Mouse (Mus musculus) neural tube, embryonic 13.5 days (tissue): ENCODE measurements around the gene E2f1. TPM values are rescaled to one million over a fixed set of nuclear protein-coding genes. Genes with fewer than 3 reads are reported as not detected.

ENCODE experiments used
- ATAC-seq: fragments of 200-750 bp; cut with Nextera tagmentation; 2 replicates; pipeline ENCODE4 v1.8.0; 2017; ENCODE audit warnings: low read depth, mild to moderate bottlenecking, moderate TSS enrichment, moderate library complexity
- H3K27ac ChIP-seq: fragments of 300-500 bp; sonication (generic); replicated peaks from 2 replicates; pipeline ENCODE4 v1.5.1; 2015; ENCODE audit warnings: moderate library complexity, mild to moderate bottlenecking, inconsistent platforms
- H3K27me3 ChIP-seq: fragments of 300-500 bp; sonication (generic); 2 replicates; pipeline ENCODE4 v1.6.1; 2015; ENCODE audit warnings: mild to moderate bottlenecking, inconsistent platforms
- H3K36me3 ChIP-seq: fragments of 300-500 bp; sonication (generic); 2 replicates; pipeline ENCODE4 v1.6.1; 2015; ENCODE audit warnings: mild to moderate bottlenecking, inconsistent platforms
- H3K4me1 ChIP-seq: fragments of 300-500 bp; sonication (generic); replicated peaks from 2 replicates; pipeline ENCODE4 v1.6.1; 2015; ENCODE audit warnings: inconsistent platforms
- H3K4me2 ChIP-seq: fragments of 300-500 bp; sonication (generic); 2 replicates; pipeline ENCODE4 v1.6.1; 2015; ENCODE audit warnings: inconsistent platforms, mild to moderate bottlenecking, moderate library complexity
- H3K4me3 ChIP-seq: fragments of 300-500 bp; sonication (generic); 2 replicates; pipeline ENCODE4 v1.5.1; 2015; ENCODE audit warnings: mild to moderate bottlenecking, inconsistent platforms
- H3K9ac ChIP-seq: fragments of 300-500 bp; sonication (generic); 2 replicates; pipeline ENCODE4 v1.6.1; 2015; ENCODE audit warnings: moderate library complexity, mild to moderate bottlenecking, inconsistent platforms
- H3K9me3 ChIP-seq: fragments of 300-500 bp; sonication (generic); 2 replicates; pipeline ENCODE4 v1.6.1; 2016; ENCODE audit warnings: inconsistent platforms
- whole genome bisulfite sequencing: fragments of 180-500 bp; shearing (Covaris S2); methylation state at CpG from one replicate; pipeline ENCODE4 v1.1.7; 2015; 5-methylcytosine and 5-hydroxymethylcytosine counted together
- polyA plus RNA-seq: library from polyadenylated mRNA; unstranded; fragments of >200 nt; fragmentation: Nextera tagmentation; extraction: Ambion mirVana; gene quantifications from 2 replicates; pipeline ENCODE4 v1.2.1, GENCODE M21; 2015

The E2f1 gene
- polyA plus RNA-seq, 1 experiment from 2014 or later = 6.3 TPM

DNA sequence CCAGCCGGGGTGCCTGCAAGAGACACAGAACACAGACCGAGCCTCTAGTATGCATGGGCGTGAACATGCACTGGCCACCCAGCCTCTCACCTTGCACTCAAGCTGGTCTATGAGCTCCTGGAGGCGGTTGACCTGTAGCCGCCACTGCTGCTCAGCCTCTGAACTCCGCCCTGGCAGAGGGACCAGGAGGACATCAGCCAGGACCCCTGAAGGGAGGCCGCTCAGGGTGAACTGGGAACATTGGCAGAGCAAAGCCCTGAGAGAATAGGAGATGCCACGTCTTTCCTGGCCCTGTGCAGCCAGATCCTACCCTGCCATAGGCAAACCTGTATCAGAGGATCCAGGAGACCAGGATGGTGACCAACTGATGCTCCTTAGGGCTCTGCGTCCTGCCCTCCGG is 23.0 kb downstream of the E2f1 start, which contains the start of gene 1700003F12Rik:
Gene 1700003F12Rik, plus strand, starts transcription at position 375 of the 400 bp plus-strand sequence.
- Histone ChIP-seq H3K4me2 (no peak within 1 kb of the TSS), H3K4me1 (peaks cover 19% of the 10 kb centered on the region), H3K27me3 (peaks cover 21% of the 10 kb centered on the region), H3K36me3 (0 out of 2 replicates have a peak, but pooled peaks cover under 1% of the 10 kb centered on the region), H3K9ac (no peak within 1 kb of the TSS), H3K27ac (no peak within 1 kb of the TSS), H3K9me3 (no peaks in the 10 kb centered on the region), H3K4me3 (no peak within 1 kb of the TSS)
- no peak for ATAC-seq
- 92% methylated on average over 10 of the region's 10 CpGs for WGBS

DNA sequence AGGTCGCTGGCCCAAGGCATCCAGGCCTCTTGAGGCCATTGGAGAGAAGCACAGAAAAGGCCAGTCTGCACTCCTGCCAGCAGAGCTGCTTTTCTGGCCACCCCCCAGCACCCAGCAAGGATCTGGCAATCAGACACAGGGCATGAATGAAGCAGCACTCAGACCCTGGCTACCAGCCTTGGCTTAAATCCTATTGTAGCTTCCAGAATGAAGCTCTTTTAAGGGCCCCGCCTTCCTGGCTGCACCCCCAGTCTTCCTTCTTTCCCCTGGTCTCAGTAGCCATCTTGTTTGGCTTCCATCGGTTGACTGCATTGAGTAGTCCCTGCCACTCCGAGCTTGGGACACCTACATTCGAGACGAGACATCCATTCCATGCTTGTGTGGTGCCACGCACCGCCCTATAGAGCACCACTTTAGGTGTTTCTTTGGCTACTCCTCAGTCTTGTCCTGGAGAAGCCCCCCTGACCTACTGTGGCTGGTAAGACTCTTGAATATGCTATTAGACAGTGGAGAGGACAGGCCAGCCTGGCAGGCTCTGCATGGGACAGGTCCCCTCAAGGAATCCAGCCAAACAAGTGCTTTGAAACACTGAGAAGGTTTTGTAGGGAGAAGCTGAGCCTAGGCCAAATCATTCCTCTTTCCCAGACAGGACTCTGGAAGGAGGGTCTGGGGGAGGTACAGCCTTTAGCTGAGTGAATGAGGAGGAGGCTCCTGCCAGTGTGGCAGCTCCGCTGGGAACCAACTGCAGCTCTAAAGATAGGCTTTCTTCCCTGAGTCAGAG is 25.9 kb downstream of the E2f1 start:
- H3K27me3 ChIP-seq = no peaks in the 10 kb centered on the region
- no peak overlapping the region for H3K4me2 ChIP-seq
- H3K9me3 ChIP-seq = no peaks in the 10 kb centered on the region
- H3K27ac ChIP-seq = peak overlapping the region; percentile 10; the same call in 1 of the 2 replicates
- 84% methylated on average over 9 of the region's 9 CpGs for WGBS
- H3K9ac ChIP-seq = no peak overlapping the region
- no peak overlapping the region for H3K4me3 ChIP-seq
- ATAC-seq = peak; percentile 36; the same call in 1 of the 2 replicates
- 0 out of 2 replicates have a peak, but pooled peaks cover 5% of the 10 kb centered on the region for H3K36me3 ChIP-seq
- peaks cover 11% of the 10 kb centered on the region for H3K4me1 ChIP-seq

- Histone ChIP-seq H3K4me3 (no peak overlapping the region), H3K9me3 (no peaks in the 10 kb centered on the region), H3K27me3 (no peaks in the 10 kb centered on the region), H3K4me2 (no peak overlapping the region), H3K4me1 (peaks cover 25% of the 10 kb centered on the region), H3K27ac (no peak overlapping the region), H3K36me3 (peaks cover 14% of the 10 kb centered on the region), H3K9ac (no peak overlapping the region)
- 83% methylated on average over 2 of the region's 2 CpGs for WGBS
- no peak for ATAC-seq
These were observed 28.1 kb downstream of the E2f1 start for GRCm38 (mm10) chr2:154541630-154542029.

GRCm38 (mm10) chr2:154539720-154540119 is 30.0 kb downstream of the E2f1 start:
- no peak overlapping the region for H3K4me2 ChIP-seq
- WGBS = 71% methylated on average over 3 of the region's 3 CpGs
- ATAC-seq = no peak
- no peak overlapping the region for H3K4me3 ChIP-seq
- H3K9me3 ChIP-seq = no peaks in the 10 kb centered on the region
- peaks cover 33% of the 10 kb centered on the region for H3K36me3 ChIP-seq
- H3K27me3 ChIP-seq = no peaks in the 10 kb centered on the region
- no peak overlapping the region for H3K27ac ChIP-seq
- 0 out of 2 replicates have a peak overlapping the region, but pooled peaks have one; percentile 31 for H3K9ac ChIP-seq
- H3K4me1 ChIP-seq = peaks cover 25% of the 10 kb centered on the region

GRCm38 (mm10) chr2:154538710-154539109 is 31.0 kb downstream of the E2f1 start:
- ATAC-seq = peak; percentile 49; the same call in 1 of the 2 replicates
- Histone ChIP-seq H3K4me3 (no peak overlapping the region), H3K4me1 (peaks cover 25% of the 10 kb centered on the region), H3K27ac (0 out of 2 replicates have a peak overlapping the region, but pooled peaks have one; percentile 46), H3K36me3 (peaks cover 43% of the 10 kb centered on the region), H3K27me3 (no peaks in the 10 kb centered on the region), H3K9ac (no peak overlapping the region), H3K4me2 (no peak overlapping the region), H3K9me3 (no peaks in the 10 kb centered on the region)
- whole genome bisulfite sequencing = 40% methylated on average over 3 of the region's 3 CpGs

GRCm38 (mm10) chr2:154538310-154538709 is 31.4 kb downstream of the E2f1 start:
- Histone ChIP-seq H3K4me3 (no peak overlapping the region), H3K9me3 (no peaks in the 10 kb centered on the region), H3K27me3 (no peaks in the 10 kb centered on the region), H3K36me3 (peaks cover 45% of the 10 kb centered on the region), H3K9ac (no peak overlapping the region), H3K4me2 (no peak overlapping the region), H3K27ac (0 out of 2 replicates have a peak overlapping the region, but pooled peaks have one; percentile 46), H3K4me1 (peaks cover 25% of the 10 kb centered on the region)
- WGBS = 44% methylated on average over 2 of the region's 2 CpGs
- no peak for ATAC-seq

DNA sequence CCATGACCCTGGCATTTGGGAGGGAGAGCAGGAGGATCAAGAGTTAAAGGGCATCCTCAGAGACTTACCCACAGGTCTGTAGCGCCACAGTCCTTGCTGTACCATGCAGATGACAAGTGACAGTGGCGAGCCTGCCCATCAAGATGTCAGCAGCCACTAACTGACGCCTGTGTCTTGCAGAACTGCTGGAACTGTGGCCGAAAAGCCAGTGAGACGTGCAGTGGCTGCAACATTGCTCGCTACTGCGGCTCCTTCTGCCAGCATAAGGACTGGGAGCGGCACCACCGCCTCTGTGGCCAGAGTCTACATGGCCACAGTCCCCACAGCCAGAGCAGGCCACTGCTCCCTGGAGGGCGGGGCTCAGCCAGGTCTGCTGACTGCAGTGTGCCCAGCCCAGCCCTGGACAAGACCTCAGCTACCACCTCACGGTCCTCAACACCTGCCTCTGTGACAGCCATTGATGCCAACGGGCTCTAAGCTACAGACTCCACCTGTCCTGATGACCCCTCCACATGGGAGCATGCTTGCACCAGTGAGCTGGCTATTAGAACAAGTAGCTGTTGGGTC is 34.9 kb downstream of the E2f1 start:
- H3K27ac ChIP-seq = no peak overlapping the region
- no peaks in the 10 kb centered on the region for H3K9me3 ChIP-seq
- no peaks in the 10 kb centered on the region for H3K27me3 ChIP-seq
- WGBS = 92% methylated on average over 12 of the region's 12 CpGs
- peaks cover 26% of the 10 kb centered on the region for H3K4me1 ChIP-seq
- ATAC-seq = no peak
- peaks cover 69% of the 10 kb centered on the region for H3K36me3 ChIP-seq
- H3K4me3 ChIP-seq = no peak overlapping the region
- no peak overlapping the region for H3K4me2 ChIP-seq
- no peak overlapping the region for H3K9ac ChIP-seq

GRCm38 (mm10) chr2:154532888-154533287 is 36.8 kb downstream of the E2f1 start:
- no peak for ATAC-seq
- WGBS = 55% methylated on average over 3 of the region's 3 CpGs
- Histone ChIP-seq H3K36me3 (peaks cover 82% of the 10 kb centered on the region), H3K4me1 (peaks cover 12% of the 10 kb centered on the region), H3K9me3 (no peaks in the 10 kb centered on the region), H3K27ac (no peak overlapping the region), H3K9ac (no peak overlapping the region), H3K4me3 (no peak overlapping the region), H3K27me3 (no peaks in the 10 kb centered on the region), H3K4me2 (no peak overlapping the region)

DNA sequence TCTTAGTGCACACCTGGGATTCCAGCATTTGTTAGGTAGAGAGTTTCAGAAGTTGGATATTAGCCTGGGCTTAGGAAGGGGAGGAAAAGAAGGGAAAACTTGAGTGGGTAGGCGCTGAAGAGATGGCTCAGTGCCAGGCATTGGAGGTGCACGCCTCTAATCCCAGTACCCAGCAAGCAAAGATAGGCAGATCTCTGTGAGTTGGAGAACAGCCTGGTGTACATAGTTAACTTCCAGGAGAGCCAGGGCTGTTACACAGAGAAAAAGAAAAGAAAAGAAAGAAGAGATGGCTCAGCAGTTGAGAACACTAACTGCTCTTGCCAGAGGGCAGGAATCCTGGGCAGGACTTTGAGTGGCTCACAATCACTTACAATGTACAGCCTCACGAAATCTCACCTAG is 43.2 kb downstream of the E2f1 start:
- no peak overlapping the region for H3K4me2 ChIP-seq
- H3K27ac ChIP-seq = no peak overlapping the region
- 88% methylated on average over 3 of the region's 3 CpGs for WGBS
- no peaks in the 10 kb centered on the region for H3K4me1 ChIP-seq
- H3K4me3 ChIP-seq = no peak overlapping the region
- ATAC-seq = no peak
- H3K9me3 ChIP-seq = no peaks in the 10 kb centered on the region
- H3K36me3 ChIP-seq = peaks cover 76% of the 10 kb centered on the region
- H3K9ac ChIP-seq = no peak overlapping the region
- H3K27me3 ChIP-seq = no peaks in the 10 kb centered on the region

DNA sequence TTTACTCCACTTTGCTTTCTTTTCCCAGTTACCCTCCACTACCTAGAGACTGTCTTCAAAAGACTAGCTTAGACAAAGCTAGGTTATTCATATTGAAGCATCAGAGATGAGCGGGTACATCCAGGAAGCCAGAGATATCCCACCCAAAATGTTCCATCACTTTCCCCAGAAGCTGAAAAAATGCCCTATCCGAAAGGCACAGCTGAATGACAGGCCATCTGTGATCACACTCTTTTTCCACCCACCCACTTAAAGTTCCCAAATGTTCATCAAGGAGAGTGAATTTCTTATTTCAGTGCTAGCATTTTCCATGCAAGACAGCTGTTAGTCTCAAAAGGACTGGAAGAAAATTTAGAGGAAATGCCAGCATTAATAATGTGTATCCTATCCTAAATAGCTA is 44.4 kb downstream of the E2f1 start:
- Histone ChIP-seq H3K27ac (no peak overlapping the region), H3K4me3 (no peak overlapping the region), H3K9me3 (no peaks in the 10 kb centered on the region), H3K27me3 (no peaks in the 10 kb centered on the region), H3K36me3 (peaks cover 73% of the 10 kb centered on the region), H3K4me1 (no peaks in the 10 kb centered on the region), H3K9ac (no peak overlapping the region), H3K4me2 (no peak overlapping the region)
- 94% methylated on average over 2 of the region's 2 CpGs for WGBS
- no peak for ATAC-seq

DNA sequence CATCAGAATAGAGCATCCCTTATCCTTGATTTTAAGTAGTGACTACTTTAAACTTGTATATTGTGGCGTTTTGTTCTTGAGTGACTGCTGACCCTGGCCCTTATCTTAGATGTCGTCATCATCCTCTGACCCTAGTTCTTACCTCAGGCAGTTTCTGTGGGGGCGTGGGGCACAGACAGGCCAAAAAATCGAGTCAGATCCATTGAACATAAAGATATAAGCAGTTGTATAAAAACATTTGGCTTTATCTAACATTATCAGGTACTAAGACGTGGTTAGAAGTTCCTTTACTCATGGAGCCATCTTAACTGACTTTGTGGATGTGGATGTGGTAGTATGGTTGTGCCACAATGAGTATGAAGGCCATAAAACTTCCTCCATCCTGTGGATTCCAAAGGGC is 47.4 kb downstream of the E2f1 start:
- 94% methylated on average over 5 of the region's 5 CpGs for WGBS
- no peak overlapping the region for H3K4me2 ChIP-seq
- no peak overlapping the region for H3K27ac ChIP-seq
- H3K36me3 ChIP-seq = peaks cover 67% of the 10 kb centered on the region
- H3K4me1 ChIP-seq = no peaks in the 10 kb centered on the region
- no peaks in the 10 kb centered on the region for H3K27me3 ChIP-seq
- H3K9me3 ChIP-seq = no peaks in the 10 kb centered on the region
- H3K4me3 ChIP-seq = no peak overlapping the region
- ATAC-seq = no peak
- H3K9ac ChIP-seq = no peak overlapping the region

DNA sequence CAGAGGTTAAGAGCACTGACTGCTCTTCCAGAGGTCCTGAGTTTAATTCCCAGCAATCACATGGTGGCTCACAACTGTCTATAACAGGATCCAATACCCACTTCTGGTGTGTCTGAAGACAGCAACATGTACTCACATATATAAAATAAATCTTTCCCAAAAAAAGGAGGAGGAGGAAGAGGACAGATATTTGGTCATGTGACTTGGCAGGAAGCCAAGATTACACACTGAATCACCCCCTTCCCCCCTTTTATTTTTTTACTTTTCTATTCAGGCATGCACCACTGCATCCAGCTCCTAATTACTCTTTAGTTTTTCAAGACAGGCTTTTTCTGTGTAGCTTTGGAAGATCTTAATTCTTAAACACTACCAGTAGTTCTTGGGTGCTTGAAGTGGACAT is 48.2 kb downstream of the E2f1 start:
- H3K9ac ChIP-seq = no peak overlapping the region
- ATAC-seq = no peak
- no peak overlapping the region for H3K27ac ChIP-seq
- no peaks in the 10 kb centered on the region for H3K27me3 ChIP-seq
- H3K4me2 ChIP-seq = no peak overlapping the region
- no peaks in the 10 kb centered on the region for H3K9me3 ChIP-seq
- H3K36me3 ChIP-seq = peaks cover 68% of the 10 kb centered on the region
- no peaks in the 10 kb centered on the region for H3K4me1 ChIP-seq
- no peak overlapping the region for H3K4me3 ChIP-seq
